Mouse (Mus musculus): ENCODE results near the gene Hmga1b.
"Not testable (repeated sequence)": the region's sequence is repeated elsewhere in the genome, so short reads cannot be mapped to it uniquely, and the experiment has no call there.

The Hmga1b gene

GRCm38 (mm10) chr11:120733521-120733920, 29.1 kb upstream of the Hmga1b start:
- no peak for DNase-seq

GRCm38 (mm10) chr11:120736424-120736823, 26.2 kb upstream of the Hmga1b start:
- DNase-seq, result no peak

- no peak for DNase-seq
Observed at GRCm38 (mm10) chr11:120740981-120741380, 21.6 kb upstream of the Hmga1b start.

- no peak for DNase-seq
Observed at GRCm38 (mm10) chr11:120744121-120744701, 18.4 kb upstream of the Hmga1b start.

- DNase-seq, result no peak
Observed at GRCm38 (mm10) chr11:120747974-120748373, 14.6 kb upstream of the Hmga1b start.

- DNase-seq, result no peak
Observed at GRCm38 (mm10) chr11:120749430-120749829, 13.2 kb upstream of the Hmga1b start.

GRCm38 (mm10) chr11:120751606-120752005, 11.0 kb upstream of the Hmga1b start:
- DNase-seq, result no peak

GRCm38 (mm10) chr11:120760236-120760635, 2.4 kb upstream of the Hmga1b start:
- DNase-seq, result no peak

GRCm38 (mm10) chr11:120761811-120762671, 553 bp upstream of the Hmga1b start:
- DNase-seq, result no peak

GRCm38 (mm10) chr11:120763121-120763999, 766 bp downstream of the Hmga1b start:
- not testable (repeated sequence) for DNase-seq

- DNase-seq, result not testable (repeated sequence)
Observed at GRCm38 (mm10) chr11:120767023-120767422, 4.4 kb downstream of the Hmga1b start.

GRCm38 (mm10) chr11:120768206-120768605, 5.6 kb downstream of the Hmga1b start:
- DNase-seq, result no peak

GRCm38 (mm10) chr11:120772749-120773148, 10.2 kb downstream of the Hmga1b start:
- no peak for DNase-seq

GRCm38 (mm10) chr11:120773463-120774190, 11.0 kb downstream of the Hmga1b start:
- DNase-seq, result no peak

- peak; percentile 99 for DNase-seq
Observed at GRCm38 (mm10) chr11:120775774-120776469, 13.3 kb downstream of the Hmga1b start.

- no peak for DNase-seq
Observed at GRCm38 (mm10) chr11:120777123-120777522, 14.5 kb downstream of the Hmga1b start.

- DNase-seq, result no peak
Observed at GRCm38 (mm10) chr11:120779876-120780275, 17.3 kb downstream of the Hmga1b start.

- not testable (repeated sequence) for DNase-seq
Observed at GRCm38 (mm10) chr11:120781361-120781760, 18.8 kb downstream of the Hmga1b start.

- DNase-seq, result no peak
Observed at GRCm38 (mm10) chr11:120783426-120784063, 21.0 kb downstream of the Hmga1b start.

GRCm38 (mm10) chr11:120784064-120784791, 21.6 kb downstream of the Hmga1b start, which contains the start of the genes Rfng and Gps1:
TSS of gene Rfng (minus strand) at chr11:120784207.
TSS of gene Gps1 (plus strand) at chr11:120784272.
- peak; percentile 77 for DNase-seq
